Mouse (Mus musculus) neutrophil, adult 83 days (primary cell): ENCODE measurements around the gene Glt8d1. TPM values are rescaled to one million over a fixed set of nuclear protein-coding genes. Genes with fewer than 3 reads are reported as not detected.

ENCODE experiments used
- total RNA-seq, 2 experiments: library from RNA; stranded (reverse); gene quantifications; one replicate each; pipeline ENCODE4 v1.2.4; 2023

Gene Glt8d1
- 10 to 100 TPM; 11.4 to 12.2 TPM for total RNA-seq

DNA sequence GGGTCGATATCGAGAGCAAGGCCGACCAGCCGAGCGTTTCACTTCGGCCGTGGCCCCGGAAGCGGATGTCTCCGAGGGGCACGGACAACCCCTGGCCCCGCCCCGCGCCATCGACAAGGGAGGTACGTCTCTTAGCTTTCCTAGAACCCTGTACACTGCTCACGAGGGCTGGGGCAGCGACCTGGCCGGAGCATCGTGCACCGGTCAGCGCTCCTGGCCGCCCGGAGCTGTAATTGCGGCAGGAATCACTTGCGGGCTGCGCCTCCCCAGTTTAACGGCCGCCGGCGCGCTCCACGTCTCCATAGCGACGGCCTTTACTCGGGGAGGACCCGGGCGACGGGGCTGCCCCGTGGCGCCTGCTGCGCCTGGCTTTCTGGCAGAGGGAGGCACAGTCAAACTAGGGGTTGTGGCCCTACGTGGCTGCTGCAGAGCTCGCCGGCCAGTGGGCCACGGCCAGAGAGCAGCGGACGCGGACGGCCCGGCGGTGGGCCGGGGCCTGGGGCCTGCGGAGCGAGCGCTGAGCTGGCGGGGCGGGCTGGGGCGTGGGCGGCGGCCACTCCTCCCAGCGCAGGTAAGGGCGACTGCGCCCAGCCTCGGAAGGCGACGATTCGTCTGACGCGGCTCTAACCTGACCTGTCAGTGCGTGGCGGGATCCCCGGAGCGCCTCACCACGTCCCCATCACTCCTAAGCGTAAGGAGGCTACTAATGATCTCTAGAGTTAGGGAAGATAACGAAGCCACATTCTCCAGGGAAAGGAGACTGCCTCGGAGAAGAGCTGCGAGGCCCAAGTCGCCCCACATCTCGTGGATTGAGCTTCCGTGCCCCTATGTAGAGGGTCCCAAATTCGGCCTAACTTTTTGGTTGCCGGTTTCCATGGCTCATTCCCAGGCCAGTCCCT is at the start of gene Glt8d1, which contains the start of gene Spcs1:
Gene Glt8d1 (plus strand): TSS at position 94 of the 899 bp plus-strand sequence.
Gene Spcs1 (minus strand): TSS at position 366 of the 899 bp plus-strand sequence.

DNA sequence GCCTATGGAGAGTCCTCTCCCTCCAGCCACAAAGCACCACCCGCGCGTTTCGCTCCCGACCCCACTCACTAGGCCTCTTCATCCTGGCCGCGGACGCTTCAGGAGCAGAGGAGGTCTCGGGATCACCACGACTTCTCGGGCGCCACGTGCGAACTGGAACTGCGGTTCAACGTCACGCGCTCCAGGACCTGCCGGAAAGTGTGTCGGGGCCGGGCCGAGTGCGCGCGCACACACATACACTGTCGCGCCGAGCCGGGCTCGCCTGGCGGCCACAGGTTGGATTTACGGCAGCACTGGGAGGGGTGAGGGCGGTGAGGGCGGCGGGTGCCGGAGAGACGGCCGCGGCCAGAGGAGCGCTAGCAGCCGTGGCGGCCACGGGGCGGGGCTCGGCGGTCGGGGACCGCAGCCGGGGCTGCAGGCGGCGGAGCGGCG is 17.7 kb downstream of the Glt8d1 start, which contains the start of the genes Pbrm1 and Gnl3:
Gene Pbrm1 (plus strand): TSS at position 279 of the 432 bp plus-strand sequence.
Gene Gnl3 (minus strand): TSS at position 293 of the 432 bp plus-strand sequence.

Other genes with a start within 250 kb of the Glt8d1 start
- 10 to 100 TPM; 14.8 to 18.4 TPM for gene Tmem110, start 175.8 kb upstream of the Glt8d1 start, total RNA-seq
- gene Mustn1, start 122.2 kb upstream of the Glt8d1 start, total RNA-seq: under 1 TPM; 0.44 to 0.83 TPM
- gene Itih4, start 114.9 kb upstream of the Glt8d1 start, total RNA-seq: not detected
- not detected for gene Itih3, start 77.6 kb upstream of the Glt8d1 start, total RNA-seq
- not detected for gene Itih1, start 58.1 kb upstream of the Glt8d1 start, total RNA-seq
- gene Nek4, start 50.0 kb upstream of the Glt8d1 start, total RNA-seq: 1 to 10 TPM; 4.5 to 4.7 TPM
- 10 to 100 TPM; 70.6 to 86.4 TPM for gene Spcs1, start 272 bp downstream of the Glt8d1 start, total RNA-seq
- gene Pbrm1, start 17.7 kb downstream of the Glt8d1 start, total RNA-seq: 10 to 100 TPM; 52.5 to 55.0 TPM
- gene Gnl3, start 17.8 kb downstream of the Glt8d1 start, total RNA-seq: 10 to 100 TPM; 43.5 to 46.3 TPM
- gene Smim4, start 127.6 kb downstream of the Glt8d1 start, total RNA-seq: 10 to 100 TPM; 43.2 to 63.8 TPM
- 10 to 100 TPM; 15.2 to 18.0 TPM for gene Nt5dc2, start 129.7 kb downstream of the Glt8d1 start, total RNA-seq
- gene Stab1, start 167.2 kb downstream of the Glt8d1 start, total RNA-seq: 1 to 10 TPM; 2.8 to 3.7 TPM
- gene Tnnc1, start 206.9 kb downstream of the Glt8d1 start, total RNA-seq: 1 to 10 TPM; 1.0 to 2.1 TPM
- gene Nisch, start 215.5 kb downstream of the Glt8d1 start, total RNA-seq: 100 to 1,000 TPM; 298 to 310 TPM
- under 1 TPM; 0.20 to 0.38 TPM for gene Sema3g, start 216.5 kb downstream of the Glt8d1 start, total RNA-seq
- gene Phf7, start 249.9 kb downstream of the Glt8d1 start, total RNA-seq: 1 to 10 TPM; 6.6 to 7.2 TPM